Mouse (Mus musculus) CD4-positive naive resting alpha-beta T cell, adult 76 days (primary cell): Measurements from ENCODE around the gene 0610012G03Rik. TPM values are rescaled to one million over a fixed set of nuclear protein-coding genes. Genes with fewer than 3 reads are reported as not detected.

Source experiments
- total RNA-seq: library from RNA; stranded (reverse); gene quantifications from one replicate; pipeline ENCODE4 v1.2.4, GENCODE M21; 2023

0610012G03Rik gene
- total RNA-seq: 14.5 TPM

GRCm38 (mm10) chr16:31948345-31948774 lies at the start of gene 0610012G03Rik, which contains the start of gene Ncbp2:
TSS of gene 0610012G03Rik (minus strand) at chr16:31948494.
TSS of gene Ncbp2 (plus strand) at chr16:31948513.

GRCm38 (mm10) chr16:31933751-31934549 lies 14.3 kb downstream of the 0610012G03Rik start, which contains the start of gene Pigz:
TSS of gene Pigz (plus strand) at chr16:31933851.

Other genes with a start within 250 kb of the 0610012G03Rik start
- not detected for gene Meltf, start 69.7 kb downstream of the 0610012G03Rik start, total RNA-seq
- not detected for gene Pigz, start 14.6 kb downstream of the 0610012G03Rik start, total RNA-seq
- gene Ncbp2, start within 50 bp of the 0610012G03Rik start, total RNA-seq: 19.1 TPM
- 21.9 TPM for gene Senp5, start 54.8 kb upstream of the 0610012G03Rik start, total RNA-seq
- 102 TPM for gene Pak2, start 130.8 kb upstream of the 0610012G03Rik start, total RNA-seq
- 38.4 TPM for gene Pigx, start 151.2 kb upstream of the 0610012G03Rik start, total RNA-seq
- gene Cep19, start 151.3 kb upstream of the 0610012G03Rik start, total RNA-seq: 4.1 TPM
- 73.9 TPM for gene Nrros, start 217.1 kb upstream of the 0610012G03Rik start, total RNA-seq
- gene Bex6, start 231.3 kb upstream of the 0610012G03Rik start, total RNA-seq: not detected